Mouse (Mus musculus) testis, adult 2 months (tissue): ENCODE results near the gene Sat2. TPM values are rescaled to one million over a fixed set of nuclear protein-coding genes. Genes with fewer than 3 reads are reported as not detected.

Experiments used
- H3K27ac ChIP-seq: fragments of 200-500 bp; 2 replicates; pipeline ENCODE4 v1.5.1; 2012; ENCODE audit warnings: low read depth, low read length; ENCODE audit not compliant: control insufficient read depth, insufficient read depth
- H3K27me3 ChIP-seq: fragments of 200-500 bp; 2 replicates; pipeline ENCODE4 v1.6.1; 2012; ENCODE audit warnings: mild to moderate bottlenecking, low read length, moderate library complexity; ENCODE audit not compliant: control insufficient read depth, insufficient read depth
- H3K36me3 ChIP-seq: fragments of 200-500 bp; 2 replicates; pipeline ENCODE4 v1.6.1; 2012; ENCODE audit warnings: mild to moderate bottlenecking, low read length; ENCODE audit not compliant: control insufficient read depth, insufficient read depth
- H3K4me1 ChIP-seq: fragments of 200-500 bp; 2 replicates; pipeline ENCODE4 v1.6.1; 2012; ENCODE audit warnings: low read length; ENCODE audit not compliant: control insufficient read depth, insufficient read depth
- H3K4me3 ChIP-seq: fragments of 200-500 bp; 2 replicates; pipeline ENCODE4 v1.5.1; 2012; ENCODE audit warnings: low read depth, mild to moderate bottlenecking, low read length, moderate library complexity, mixed read lengths; ENCODE audit not compliant: control insufficient read depth
- CTCF ChIP-seq: fragments of 200-500 bp; IDR thresholded peaks from 2 replicates; pipeline ENCODE4 v1.5.1; 2012; ENCODE audit warnings: low read depth, mild to moderate bottlenecking, inconsistent platforms, low read length, moderate library complexity; ENCODE audit not compliant: control insufficient read depth, insufficient read depth, insufficient replicate concordance
- POLR2A ChIP-seq: fragments of 200-500 bp; IDR thresholded peaks from 2 replicates; pipeline ENCODE4 v1.6.1; 2012; ENCODE audit warnings: low read depth, mild to moderate bottlenecking, inconsistent platforms, low read length, moderate library complexity; ENCODE audit not compliant: control insufficient read depth
- polyA plus RNA-seq: library from polyadenylated mRNA; depleted of rRNA; stranded (reverse); fragments of >200 nt; gene quantifications from 2 replicates; pipeline ENCODE4 v1.2.3, GENCODE M21; 2012; rRNA removed

Gene Sat2
- polyA plus RNA-seq, 1 experiment, result 9.4 TPM

- H3K4me3 ChIP-seq, result no peak overlapping the region
- TF ChIP-seq CTCF, result no peak
- no peak for TF ChIP-seq POLR2A
- peaks cover 6% of the 10 kb centered on the region for H3K4me1 ChIP-seq
- H3K27ac ChIP-seq, result no peak overlapping the region
- H3K36me3 ChIP-seq, result peaks cover 1% of the 10 kb centered on the region; the same call in 1 of the 2 replicates
- H3K27me3 ChIP-seq, result no peaks in the 10 kb centered on the region
These were observed 43.7 kb downstream of the Sat2 start for GRCm38 (mm10) chr11:69665457-69665960.

DNA sequence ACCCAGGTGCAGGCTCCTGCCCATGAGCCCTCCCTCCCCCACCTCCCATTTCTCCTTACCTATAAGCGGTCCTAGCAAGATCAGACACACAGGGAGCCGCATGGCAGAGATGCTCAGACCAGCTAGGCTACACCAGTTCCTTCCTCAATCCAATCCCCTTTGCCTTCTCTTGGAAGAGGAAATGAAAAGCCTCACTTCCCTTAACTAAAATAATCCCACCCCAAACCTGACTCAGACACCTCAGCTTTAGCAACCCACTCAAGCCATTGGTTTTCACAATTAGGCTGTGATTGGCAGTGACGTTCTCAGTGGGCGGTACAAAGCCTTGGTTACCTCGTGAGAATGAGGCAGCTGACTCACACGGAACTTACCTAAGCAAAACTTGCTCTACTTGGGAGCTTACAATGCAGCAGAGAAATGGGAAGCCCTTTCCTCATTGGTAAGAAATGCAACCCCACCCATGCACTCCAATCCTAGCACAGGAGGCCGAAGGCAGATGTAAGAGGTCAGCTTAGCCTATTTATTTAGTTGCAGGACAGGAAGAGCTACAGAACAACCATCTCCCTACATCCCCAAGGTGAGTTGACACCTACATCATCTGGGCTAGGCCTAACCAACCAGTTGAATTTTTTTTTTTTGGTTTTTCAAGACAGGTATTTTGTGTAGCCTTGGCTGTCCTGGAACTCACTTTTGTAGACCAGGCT, 44.3 kb downstream of the Sat2 start, which contains the start of gene Cd68:
Gene Cd68, minus strand, starts transcription at position 193 of the 704 bp plus-strand sequence.
- Histone ChIP-seq H3K27me3 (no peaks in the 10 kb centered on the region), H3K27ac (no peak within 1 kb of the TSS)
- TF ChIP-seq POLR2A, result no peak
- no peak for TF ChIP-seq CTCF

DNA sequence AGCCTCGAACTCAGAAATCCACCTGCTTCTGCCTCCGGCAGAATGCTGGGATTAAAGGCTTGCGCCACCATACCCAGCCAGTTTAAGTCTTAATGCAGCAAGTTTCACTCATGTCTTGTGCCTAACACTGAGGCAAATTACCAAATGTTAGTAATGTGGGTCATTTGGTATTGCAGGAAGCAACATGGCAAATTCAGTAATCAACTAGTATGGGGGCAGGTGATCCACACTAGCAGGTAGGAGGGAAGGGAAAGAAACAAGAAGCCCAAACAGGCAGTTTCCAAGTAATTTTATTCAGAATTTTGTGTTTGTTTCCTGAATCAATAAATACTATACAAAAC, 44.8 kb downstream of the Sat2 start:
- Histone ChIP-seq H3K27ac (no peak overlapping the region), H3K27me3 (no peaks in the 10 kb centered on the region), H3K36me3 (peaks cover 1% of the 10 kb centered on the region; the same call in 1 of the 2 replicates), H3K4me1 (peaks cover 6% of the 10 kb centered on the region), H3K4me3 (no peak overlapping the region)
- no peak for TF ChIP-seq CTCF
- no peak for TF ChIP-seq POLR2A

More for the DNA sequence above, 44.3 kb downstream of the Sat2 start, which contains the start of gene Cd68:
- Histone ChIP-seq H3K36me3 (peaks cover 1% of the 10 kb centered on the region; the same call in 1 of the 2 replicates), H3K4me3 (no peak within 1 kb of the TSS), H3K4me1 (peaks cover 6% of the 10 kb centered on the region)

DNA sequence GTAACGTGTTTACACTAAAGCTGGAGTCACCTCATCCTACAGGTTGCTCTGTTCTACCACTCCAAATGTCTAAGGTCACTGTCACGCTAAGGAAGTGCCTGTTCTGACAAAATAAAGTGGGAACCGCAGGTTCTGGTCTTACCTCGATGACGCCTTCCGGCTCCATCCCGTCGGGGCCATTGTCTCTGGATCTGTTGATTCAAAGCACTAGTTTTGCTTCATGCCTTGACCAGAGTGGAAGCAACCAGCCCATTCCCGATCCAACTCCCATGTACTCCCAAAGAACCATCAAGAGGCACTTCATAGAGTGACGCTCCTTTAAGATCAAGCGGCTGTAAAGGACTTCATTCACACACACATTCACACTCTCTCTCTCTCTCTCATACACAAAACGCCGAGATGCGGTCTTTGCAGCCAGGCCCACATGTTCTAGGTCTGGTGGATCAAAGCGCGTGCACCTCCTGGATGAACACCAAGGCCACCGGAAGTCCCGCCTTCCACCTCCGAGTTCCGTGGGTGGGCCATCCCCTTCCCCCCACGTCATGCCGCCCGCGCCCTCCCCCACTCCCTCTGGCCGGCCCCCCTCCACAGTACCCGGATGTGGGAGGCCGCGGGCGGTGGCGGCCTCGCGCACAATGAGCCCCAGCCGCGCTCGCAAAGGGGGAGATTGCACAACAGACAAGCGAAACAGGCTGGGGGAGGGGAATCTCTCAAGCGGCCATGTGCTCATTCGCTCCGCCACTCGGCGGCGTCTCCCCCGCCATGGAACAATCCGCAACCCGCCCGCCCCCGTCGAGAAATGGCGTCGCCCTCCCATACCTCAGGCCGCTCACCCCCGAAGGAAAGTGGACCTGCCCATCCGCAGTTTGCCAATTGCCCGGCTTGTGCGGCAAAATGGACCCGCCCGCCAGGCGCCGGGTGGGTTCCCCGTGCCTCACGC, 49.2 kb downstream of the Sat2 start:
- Histone ChIP-seq H3K4me3 (peak overlapping the region; percentile 95), H3K36me3 (peaks cover 1% of the 10 kb centered on the region), H3K27ac (peak overlapping the region; percentile 98), H3K27me3 (no peaks in the 10 kb centered on the region), H3K4me1 (0 out of 2 replicates have a peak, but pooled peaks cover 2% of the 10 kb centered on the region)
- peak; percentile 49 for TF ChIP-seq POLR2A
- no peak for TF ChIP-seq CTCF

GRCm38 (mm10) chr11:69671726-69672124, 49.9 kb downstream of the Sat2 start:
- 0 out of 2 replicates have a peak, but pooled peaks cover 2% of the 10 kb centered on the region for H3K4me1 ChIP-seq
- TF ChIP-seq CTCF (no peak), POLR2A (no peak)
- peak overlapping the region; percentile 98 for H3K27ac ChIP-seq
- H3K4me3 ChIP-seq, result peak overlapping the region; percentile 95
- no peaks in the 10 kb centered on the region for H3K27me3 ChIP-seq
- peaks cover 1% of the 10 kb centered on the region for H3K36me3 ChIP-seq

DNA sequence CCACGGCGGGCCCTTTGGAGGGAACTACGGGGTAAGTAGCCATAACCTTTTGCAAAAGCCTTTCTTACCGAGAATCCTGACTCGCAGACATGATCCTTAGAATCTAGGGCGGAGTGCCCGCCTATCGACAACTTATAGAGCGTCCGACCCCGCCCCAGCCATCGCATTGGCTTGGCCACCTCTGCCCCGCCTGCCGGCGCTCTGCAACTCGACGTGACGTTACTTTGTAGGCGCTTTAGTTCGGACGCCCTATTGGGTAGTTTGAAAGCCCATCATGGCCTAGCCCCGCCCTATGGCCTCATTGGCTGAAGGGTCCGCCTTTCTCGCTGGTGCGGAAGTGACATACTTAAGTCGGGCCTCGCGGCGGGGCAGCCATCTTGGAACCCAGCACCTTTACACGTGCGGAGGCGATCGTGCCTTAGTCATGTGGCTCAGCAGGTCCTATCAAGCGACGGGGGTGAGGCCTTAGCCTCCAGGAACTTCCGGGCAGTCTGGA, 50.4 kb downstream of the Sat2 start, which contains the start of gene Eif4a1:
Gene Eif4a1, minus strand, starts transcription at position 213 of the 496 bp plus-strand sequence.
- Histone ChIP-seq H3K36me3 (peaks cover 1% of the 10 kb centered on the region), H3K4me1 (0 out of 2 replicates have a peak, but pooled peaks cover 2% of the 10 kb centered on the region), H3K4me3 (peak within 1 kb of the TSS; percentile 95), H3K27me3 (no peaks in the 10 kb centered on the region), H3K27ac (peak within 1 kb of the TSS; percentile 98)
- TF ChIP-seq CTCF (no peak), POLR2A (peak; percentile 91)

Other genes starting within 250 kb of the Sat2 start
- 325 and 343 TPM in 2 replicates for gene Naa38, start 226.5 kb upstream of the Sat2 start, polyA plus RNA-seq
- 35.3 and 42.5 TPM in 2 replicates for gene Cyb5d1, start 226.4 kb upstream of the Sat2 start, polyA plus RNA-seq
- gene Tmem88, start 223.8 kb upstream of the Sat2 start, polyA plus RNA-seq, result 2.0 and 2.4 TPM in 2 replicates
- gene Kdm6b, start 208.3 kb upstream of the Sat2 start, polyA plus RNA-seq, result 8.0 and 8.6 TPM in 2 replicates
- gene Dnah2, start 72.9 kb upstream of the Sat2 start, polyA plus RNA-seq, result 39.3 and 42.7 TPM in 2 replicates
- gene Efnb3, start 61.8 kb upstream of the Sat2 start, polyA plus RNA-seq, result 2.7 and 3.3 TPM in 2 replicates
- 9.5 and 9.7 TPM in 2 replicates for gene Wrap53, start 41.8 kb upstream of the Sat2 start, polyA plus RNA-seq
- gene Trp53, start 41.7 kb upstream of the Sat2 start, polyA plus RNA-seq, result 22.1 TPM in 2 replicates
- gene Atp1b2, start 16.1 kb upstream of the Sat2 start, polyA plus RNA-seq, result 27.9 and 40.5 TPM in 2 replicates
- 11.9 and 16.4 TPM in 2 replicates for gene Shbg, start 4.1 kb upstream of the Sat2 start, polyA plus RNA-seq
- gene Fxr2, start 11.0 kb downstream of the Sat2 start, polyA plus RNA-seq, result 63.3 and 69.1 TPM in 2 replicates
- 0.25 and 0.38 TPM in 2 replicates for gene Sox15, start 33.3 kb downstream of the Sat2 start, polyA plus RNA-seq
- gene Mpdu1, start 40.6 kb downstream of the Sat2 start, polyA plus RNA-seq, result 41.9 and 42.5 TPM in 2 replicates
- 3.9 and 4.4 TPM in 2 replicates for gene Cd68, start 44.1 kb downstream of the Sat2 start, polyA plus RNA-seq
- 166 and 210 TPM in 2 replicates for gene Eif4a1, start 50.4 kb downstream of the Sat2 start, polyA plus RNA-seq
- gene Senp3, start 60.1 kb downstream of the Sat2 start, polyA plus RNA-seq, result 54.7 and 67.6 TPM in 2 replicates
- gene Tnfsf13, start 63.8 kb downstream of the Sat2 start, polyA plus RNA-seq, result 4.2 and 5.6 TPM in 2 replicates
- gene Tnfsf12, start 73.8 kb downstream of the Sat2 start, polyA plus RNA-seq, result 2.9 and 3.3 TPM in 2 replicates
- 1.3 and 1.9 TPM in 2 replicates for gene Tnfsfm13, start 74.1 kb downstream of the Sat2 start, polyA plus RNA-seq
- 54.7 and 75.8 TPM in 2 replicates for gene Polr2a, start 136.6 kb downstream of the Sat2 start, polyA plus RNA-seq
- 210 and 236 TPM in 2 replicates for gene Slc35g3, start 139.9 kb downstream of the Sat2 start, polyA plus RNA-seq
- 5.1 and 6.0 TPM in 2 replicates for gene Zbtb4, start 143.9 kb downstream of the Sat2 start, polyA plus RNA-seq
- 0.79 and 1.2 TPM in 2 replicates for gene Chrnb1, start 173.9 kb downstream of the Sat2 start, polyA plus RNA-seq
- gene Fgf11, start 179.8 kb downstream of the Sat2 start, polyA plus RNA-seq, result 2.7 and 3.2 TPM in 2 replicates
- 0.52 and 0.79 TPM in 2 replicates for gene Tmem102, start 183.6 kb downstream of the Sat2 start, polyA plus RNA-seq
- 136 and 193 TPM in 2 replicates for gene Gm39566, start 193.3 kb downstream of the Sat2 start, polyA plus RNA-seq
- gene Spem2, start 196.4 kb downstream of the Sat2 start, polyA plus RNA-seq, result 758 and 858 TPM in 2 replicates
- 1,704 and 1,758 TPM in 2 replicates for gene Spem1, start 200.2 kb downstream of the Sat2 start, polyA plus RNA-seq
- gene Nlgn2, start 215.8 kb downstream of the Sat2 start, polyA plus RNA-seq, result 2.4 and 2.7 TPM in 2 replicates
- gene Tmem256, start 216.5 kb downstream of the Sat2 start, polyA plus RNA-seq, result 21.9 and 22.7 TPM in 2 replicates
- 6.5 and 8.5 TPM in 2 replicates for gene Plscr3, start 224.4 kb downstream of the Sat2 start, polyA plus RNA-seq
- gene Tnk1, start 236.7 kb downstream of the Sat2 start, polyA plus RNA-seq, result 1.6 and 1.9 TPM in 2 replicates